Mouse (Mus musculus) hindbrain, embryonic 13.5 days (tissue): ENCODE data around the gene Col11a2. TPM values are rescaled to one million over a fixed set of nuclear protein-coding genes. Genes with fewer than 3 reads are reported as not detected.

ENCODE experiments used
- ATAC-seq: fragments of 200-750 bp; cut with Nextera tagmentation; 2 replicates; pipeline ENCODE4 v1.8.0; 2017; ENCODE audit warnings: moderate TSS enrichment; ENCODE audit not compliant: low FRiP score
- H3K27ac ChIP-seq: fragments of 300-500 bp; sonication (generic); 2 replicates; pipeline ENCODE4 v1.5.1; 2015; ENCODE audit warnings: inconsistent platforms, mild to moderate bottlenecking, moderate library complexity
- H3K27me3 ChIP-seq: fragments of 300-500 bp; sonication (generic); 2 replicates; pipeline ENCODE4 v1.6.1; 2015; ENCODE audit warnings: mild to moderate bottlenecking, inconsistent platforms
- H3K36me3 ChIP-seq: fragments of 300-500 bp; sonication (generic); 2 replicates; pipeline ENCODE4 v1.6.1; 2015; ENCODE audit warnings: mild to moderate bottlenecking, inconsistent platforms
- H3K4me1 ChIP-seq: fragments of 300-500 bp; sonication (generic); replicated peaks from 2 replicates; pipeline ENCODE4 v1.6.1; 2015; ENCODE audit warnings: inconsistent platforms
- H3K4me2 ChIP-seq: fragments of 300-500 bp; sonication (generic); 2 replicates; pipeline ENCODE4 v1.6.1; 2015; ENCODE audit warnings: inconsistent platforms, mild to moderate bottlenecking, moderate library complexity
- H3K4me3 ChIP-seq: fragments of 300-500 bp; sonication (generic); 2 replicates; pipeline ENCODE4 v1.5.1; 2015; ENCODE audit warnings: mild to moderate bottlenecking, inconsistent platforms
- H3K9ac ChIP-seq: fragments of 300-500 bp; sonication (generic); 2 replicates; pipeline ENCODE4 v1.6.1; 2015; ENCODE audit warnings: mild to moderate bottlenecking, inconsistent platforms
- H3K9me3 ChIP-seq: fragments of 300-500 bp; sonication (generic); 2 replicates; pipeline ENCODE4 v1.6.1; 2016; ENCODE audit warnings: inconsistent platforms
- WGBS: fragments of 180-500 bp; shearing (Covaris S2); methylation state at CpG from one replicate; pipeline ENCODE4 v1.1.7; 2015; 5-methylcytosine and 5-hydroxymethylcytosine counted together
- polyA plus RNA-seq: library from polyadenylated mRNA; unstranded; fragments of >200 nt; fragmentation: Nextera tagmentation; extraction: Ambion mirVana; gene quantifications from 2 replicates; pipeline ENCODE4 v1.2.1, GENCODE M21; 2015

Gene Col11a2
- polyA plus RNA-seq, 1 experiment from 2014 or later, result 3.2 TPM

GRCm38 (mm10) chr17:34098709-34099479 is 59.7 kb downstream of the Col11a2 start:
- H3K27ac ChIP-seq, result no peak overlapping the region
- WGBS, result 67% methylated on average over 10 of the region's 10 CpGs

DNA sequence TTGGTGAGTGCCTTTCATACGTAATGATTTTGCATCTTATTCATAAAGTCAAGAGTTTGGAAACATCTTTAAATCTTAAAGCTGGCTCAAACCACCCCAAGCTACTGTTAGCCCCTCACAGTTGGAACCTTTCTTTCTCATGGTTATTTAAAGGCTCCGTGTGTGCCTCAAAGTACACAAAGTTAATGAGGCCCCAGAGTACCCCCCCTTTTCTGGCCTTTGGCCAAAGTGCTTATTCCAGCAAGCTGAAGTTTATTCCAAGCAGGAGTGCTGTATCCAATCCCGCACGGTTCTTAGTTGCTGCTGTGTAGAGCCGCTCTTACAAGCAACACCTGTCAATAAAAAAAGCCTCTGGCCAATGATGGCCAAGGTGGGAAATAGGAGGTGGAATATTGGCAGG is 60.3 kb downstream of the Col11a2 start:
- no peaks in the 10 kb centered on the region for H3K9me3 ChIP-seq
- H3K4me1 ChIP-seq, result peaks cover 9% of the 10 kb centered on the region
- H3K27ac ChIP-seq, result no peak overlapping the region
- H3K4me2 ChIP-seq, result no peak overlapping the region
- no peaks in the 10 kb centered on the region for H3K36me3 ChIP-seq
- no peak overlapping the region for H3K4me3 ChIP-seq
- no peak overlapping the region for H3K9ac ChIP-seq
- no peak for ATAC-seq
- no peaks in the 10 kb centered on the region; the same call in 1 of the 2 replicates for H3K27me3 ChIP-seq
- WGBS, result 64% methylated on average over 5 of the region's 5 CpGs

More at GRCm38 (mm10) chr17:34098709-34099479, 59.7 kb downstream of the Col11a2 start:
- H3K9me3 ChIP-seq, result no peaks in the 10 kb centered on the region
- H3K36me3 ChIP-seq, result no peaks in the 10 kb centered on the region
- peaks cover 9% of the 10 kb centered on the region for H3K4me1 ChIP-seq
- no peak overlapping the region for H3K9ac ChIP-seq
- H3K27me3 ChIP-seq, result no peaks in the 10 kb centered on the region; the same call in 1 of the 2 replicates
- H3K4me2 ChIP-seq, result no peak overlapping the region
- no peak overlapping the region for H3K4me3 ChIP-seq
- no peak for ATAC-seq

GRCm38 (mm10) chr17:34101185-34101584 is 61.9 kb downstream of the Col11a2 start:
- Histone ChIP-seq H3K4me2 (no peak overlapping the region), H3K9ac (no peak overlapping the region), H3K9me3 (no peaks in the 10 kb centered on the region), H3K4me3 (no peak overlapping the region), H3K4me1 (peaks cover 9% of the 10 kb centered on the region), H3K36me3 (no peaks in the 10 kb centered on the region), H3K27me3 (no peaks in the 10 kb centered on the region; the same call in 1 of the 2 replicates), H3K27ac (no peak overlapping the region)
- peak; percentile 36; the same call in 1 of the 2 replicates for ATAC-seq
- WGBS, result 36% methylated on average over 5 of the region's 5 CpGs

GRCm38 (mm10) chr17:34101604-34102032 is 62.4 kb downstream of the Col11a2 start:
- Histone ChIP-seq H3K4me3 (no peak overlapping the region), H3K4me2 (peak overlapping the region; percentile 41), H3K9me3 (no peaks in the 10 kb centered on the region), H3K36me3 (no peaks in the 10 kb centered on the region), H3K27ac (no peak overlapping the region), H3K9ac (0 out of 2 replicates have a peak overlapping the region, but pooled peaks have one; percentile 51), H3K27me3 (no peaks in the 10 kb centered on the region; the same call in 1 of the 2 replicates), H3K4me1 (peaks cover 9% of the 10 kb centered on the region)
- ATAC-seq, result peak; percentile 79
- 5% methylated on average over 12 of the region's 12 CpGs for WGBS

GRCm38 (mm10) chr17:34102831-34103230 is 63.6 kb downstream of the Col11a2 start:
- Histone ChIP-seq H3K9me3 (no peaks in the 10 kb centered on the region), H3K4me1 (peaks cover 9% of the 10 kb centered on the region), H3K27ac (no peak overlapping the region), H3K4me2 (no peak overlapping the region), H3K27me3 (no peaks in the 10 kb centered on the region; the same call in 1 of the 2 replicates), H3K9ac (no peak overlapping the region), H3K4me3 (no peak overlapping the region), H3K36me3 (no peaks in the 10 kb centered on the region; the same call in 1 of the 2 replicates)
- ATAC-seq, result no peak
- WGBS, result 86% methylated on average over 6 of the region's 6 CpGs

DNA sequence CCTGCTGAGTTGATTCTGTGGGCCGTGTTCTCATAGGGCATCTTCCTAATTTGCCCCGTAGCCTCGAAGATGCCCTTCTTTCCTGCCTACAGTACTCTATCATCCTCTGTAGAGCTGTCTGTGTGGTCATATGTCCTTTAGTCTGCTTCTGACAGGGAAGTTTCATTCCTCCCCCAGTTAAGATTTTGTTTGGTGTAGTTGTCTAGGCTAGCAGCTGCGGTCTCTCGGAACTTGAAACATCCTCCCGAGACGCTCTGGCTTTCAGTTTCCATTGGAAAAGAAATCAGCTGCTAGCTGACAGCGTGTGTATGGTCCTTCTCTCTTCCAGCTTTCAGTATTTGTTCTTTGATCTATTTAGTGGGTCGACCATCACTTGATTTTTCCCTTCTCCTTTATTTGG is 65.6 kb downstream of the Col11a2 start:
- no peaks in the 10 kb centered on the region; the same call in 1 of the 2 replicates for H3K27me3 ChIP-seq
- peaks cover 9% of the 10 kb centered on the region for H3K36me3 ChIP-seq
- H3K4me1 ChIP-seq, result peaks cover 6% of the 10 kb centered on the region
- WGBS, result 88% methylated on average over 9 of the region's 9 CpGs
- no peak for ATAC-seq
- no peak overlapping the region for H3K4me3 ChIP-seq
- no peak overlapping the region for H3K27ac ChIP-seq
- H3K4me2 ChIP-seq, result no peak overlapping the region
- no peak overlapping the region for H3K9ac ChIP-seq
- no peaks in the 10 kb centered on the region for H3K9me3 ChIP-seq

GRCm38 (mm10) chr17:34106555-34106954 is 67.3 kb downstream of the Col11a2 start:
- no peak overlapping the region for H3K9ac ChIP-seq
- H3K27me3 ChIP-seq, result no peaks in the 10 kb centered on the region
- H3K27ac ChIP-seq, result no peak overlapping the region
- no peaks in the 10 kb centered on the region for H3K9me3 ChIP-seq
- no peak overlapping the region for H3K4me3 ChIP-seq
- H3K4me1 ChIP-seq, result peaks cover 11% of the 10 kb centered on the region
- WGBS, result 90% methylated on average over 7 of the region's 7 CpGs
- peaks cover 27% of the 10 kb centered on the region for H3K36me3 ChIP-seq
- no peak overlapping the region for H3K4me2 ChIP-seq
- ATAC-seq, result no peak

- H3K9ac ChIP-seq, result no peak overlapping the region
- H3K4me3 ChIP-seq, result no peak overlapping the region
- no peak for ATAC-seq
- H3K27ac ChIP-seq, result no peak overlapping the region
- WGBS, result 88% methylated on average over 7 of the region's 7 CpGs
- no peaks in the 10 kb centered on the region for H3K9me3 ChIP-seq
- H3K36me3 ChIP-seq, result peaks cover 34% of the 10 kb centered on the region
- H3K4me2 ChIP-seq, result no peak overlapping the region
- peaks cover 7% of the 10 kb centered on the region for H3K4me1 ChIP-seq
- no peaks in the 10 kb centered on the region for H3K27me3 ChIP-seq
These were observed 68.1 kb downstream of the Col11a2 start for GRCm38 (mm10) chr17:34107109-34107867.

- Histone ChIP-seq H3K4me1 (peaks cover 7% of the 10 kb centered on the region), H3K9me3 (no peaks in the 10 kb centered on the region), H3K4me3 (no peak overlapping the region), H3K27ac (no peak overlapping the region), H3K36me3 (peaks cover 46% of the 10 kb centered on the region), H3K4me2 (no peak overlapping the region), H3K27me3 (no peaks in the 10 kb centered on the region), H3K9ac (no peak overlapping the region)
- no peak for ATAC-seq
- WGBS, result 72% methylated on average over 6 of the region's 6 CpGs
These were observed 69.2 kb downstream of the Col11a2 start for GRCm38 (mm10) chr17:34108460-34108859.

DNA sequence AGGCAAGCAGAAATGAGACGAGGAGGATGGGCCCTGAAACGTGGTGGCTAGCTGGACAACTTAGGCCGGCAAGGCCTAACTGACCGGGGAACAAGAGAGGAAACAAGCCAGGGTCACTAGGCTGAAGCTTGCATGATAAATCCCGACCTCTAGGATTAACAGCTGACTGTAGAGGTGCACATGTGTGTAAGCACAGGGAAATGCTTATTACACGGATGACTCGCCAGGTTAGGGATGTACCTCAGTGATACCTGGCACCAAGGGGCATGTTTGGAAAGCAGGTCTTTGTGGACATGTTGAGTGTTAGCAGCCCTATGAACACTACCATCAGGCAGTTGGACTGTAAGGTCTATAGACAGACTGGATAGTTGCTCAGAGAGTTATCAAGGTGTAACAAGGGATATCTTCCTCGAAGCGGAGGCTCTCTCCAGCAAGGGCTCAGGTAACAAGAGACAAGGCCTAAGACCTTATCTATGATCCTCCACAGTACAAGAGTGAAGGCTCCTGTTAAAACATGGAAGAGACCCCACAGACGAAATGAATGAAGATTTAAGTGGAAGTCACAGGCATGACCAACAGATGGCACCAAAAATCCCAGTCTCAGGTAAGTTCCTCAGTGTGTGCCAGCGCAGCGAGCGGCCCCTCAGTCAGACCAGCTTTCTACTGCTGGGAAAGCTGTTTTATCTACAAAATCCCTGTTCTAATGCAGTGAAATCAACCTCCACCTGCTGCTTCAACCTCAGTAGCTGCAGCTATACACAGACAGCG is 70.0 kb downstream of the Col11a2 start:
- H3K27ac ChIP-seq, result peak overlapping the region; percentile 48; the same call in 1 of the 2 replicates
- peaks cover 7% of the 10 kb centered on the region for H3K4me1 ChIP-seq
- H3K9ac ChIP-seq, result no peak overlapping the region
- H3K36me3 ChIP-seq, result peaks cover 53% of the 10 kb centered on the region
- 81% methylated on average over 14 of the region's 14 CpGs for WGBS
- no peak overlapping the region for H3K4me3 ChIP-seq
- no peak for ATAC-seq
- H3K27me3 ChIP-seq, result no peaks in the 10 kb centered on the region
- no peak overlapping the region for H3K4me2 ChIP-seq
- no peaks in the 10 kb centered on the region for H3K9me3 ChIP-seq

GRCm38 (mm10) chr17:34109806-34110195 is 70.6 kb downstream of the Col11a2 start:
- Histone ChIP-seq H3K4me3 (no peak overlapping the region), H3K4me2 (no peak overlapping the region), H3K27me3 (no peaks in the 10 kb centered on the region), H3K36me3 (peaks cover 59% of the 10 kb centered on the region), H3K4me1 (peaks cover 8% of the 10 kb centered on the region), H3K9me3 (no peaks in the 10 kb centered on the region), H3K27ac (peak overlapping the region; percentile 48; the same call in 1 of the 2 replicates), H3K9ac (no peak overlapping the region)
- 73% methylated on average over 3 of the region's 3 CpGs for WGBS
- no peak for ATAC-seq

DNA sequence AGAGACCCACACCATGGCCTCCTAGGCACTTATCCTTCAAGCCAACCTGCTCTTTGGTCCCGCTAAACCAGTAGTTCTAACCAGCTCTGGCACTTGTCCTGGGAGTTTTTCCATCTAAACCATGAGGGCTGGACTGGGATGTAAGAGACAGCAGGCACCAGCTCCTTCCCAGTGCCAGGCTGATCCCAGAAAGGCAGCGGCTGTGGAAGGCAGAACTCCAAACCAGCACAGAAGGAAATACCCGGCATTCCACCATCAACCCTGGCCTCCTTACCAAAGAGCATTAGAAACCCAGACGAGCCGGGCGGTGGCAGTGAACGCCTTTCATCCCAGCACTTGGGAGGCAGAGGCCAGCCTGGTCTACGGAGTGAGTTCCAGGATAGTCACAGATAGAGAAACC is 71.1 kb downstream of the Col11a2 start:
- Histone ChIP-seq H3K27me3 (no peaks in the 10 kb centered on the region), H3K9me3 (no peaks in the 10 kb centered on the region), H3K4me3 (no peak overlapping the region), H3K9ac (no peak overlapping the region), H3K36me3 (peaks cover 64% of the 10 kb centered on the region), H3K27ac (peak overlapping the region; percentile 48; the same call in 1 of the 2 replicates), H3K4me2 (no peak overlapping the region), H3K4me1 (peaks cover 13% of the 10 kb centered on the region)
- no peak for ATAC-seq
- WGBS, result 73% methylated on average over 8 of the region's 8 CpGs
